Mouse (Mus musculus): ENCODE measurements around the gene Lrmda.

The Lrmda gene

GRCm38 (mm10) chr14:22936701-22937100, 917.2 kb downstream of the Lrmda start:
- H3K36me3 ChIP-seq (ENCODE audit: insufficient read depth, low read length), result no peaks in the 10 kb centered on the region
- no peak overlapping the region for H3K4me3 ChIP-seq (replicated peaks; ENCODE audit: low read length)
- TF ChIP-seq NANOG (IDR thresholded peaks at IDR 0.05; ENCODE audit: borderline replicate concordance, low read length), result no peak

GRCm38 (mm10) chr14:22940576-22940975, 921.1 kb downstream of the Lrmda start:
- Histone ChIP-seq H3K9me3 (ENCODE audit: low read length) (no peaks in the 10 kb centered on the region), H3K4me3 (replicated peaks; ENCODE audit: low read length) (no peak overlapping the region), H3K27me3 (ENCODE audit: insufficient read depth, low read length) (no peaks in the 10 kb centered on the region), H3K4me1 (replicated peaks; ENCODE audit: low read depth, low read length) (no peaks in the 10 kb centered on the region), H3K36me3 (ENCODE audit: insufficient read depth, low read length) (no peaks in the 10 kb centered on the region)
- TF ChIP-seq NANOG (IDR thresholded peaks at IDR 0.05; ENCODE audit: borderline replicate concordance, low read length), result no peak

More at GRCm38 (mm10) chr14:22936701-22937100, 917.2 kb downstream of the Lrmda start:
- no peaks in the 10 kb centered on the region for H3K27me3 ChIP-seq (ENCODE audit: insufficient read depth, low read length)
- no peaks in the 10 kb centered on the region for H3K4me1 ChIP-seq (replicated peaks; ENCODE audit: low read depth, low read length)
- H3K9me3 ChIP-seq (ENCODE audit: low read length), result no peaks in the 10 kb centered on the region

- Histone ChIP-seq H3K4me1 (replicated peaks; ENCODE audit: low read depth, low read length) (no peaks in the 10 kb centered on the region), H3K4me3 (replicated peaks; ENCODE audit: low read length) (no peak overlapping the region), H3K36me3 (ENCODE audit: insufficient read depth, low read length) (no peaks in the 10 kb centered on the region), H3K9me3 (ENCODE audit: low read length) (no peaks in the 10 kb centered on the region), H3K27me3 (ENCODE audit: insufficient read depth, low read length) (no peaks in the 10 kb centered on the region)
- TF ChIP-seq POU5F1 (IDR thresholded peaks at IDR 0.05; ENCODE audit: borderline replicate concordance, low read length), result no peak
- no peak for TF ChIP-seq NANOG (IDR thresholded peaks at IDR 0.05; ENCODE audit: borderline replicate concordance, low read length)
- no peak for TF ChIP-seq CTCF (conservative IDR thresholded peaks at IDR 0.05; ENCODE audit: low read length)
Observed at GRCm38 (mm10) chr14:22942569-22942968, 923.1 kb downstream of the Lrmda start.

GRCm38 (mm10) chr14:22949466-22949865, 930.0 kb downstream of the Lrmda start:
- Histone ChIP-seq H3K9me3 (ENCODE audit: low read length) (no peaks in the 10 kb centered on the region), H3K4me3 (replicated peaks; ENCODE audit: low read length) (no peak overlapping the region), H3K36me3 (ENCODE audit: insufficient read depth, low read length) (no peaks in the 10 kb centered on the region), H3K4me1 (replicated peaks; ENCODE audit: low read depth, low read length) (no peaks in the 10 kb centered on the region), H3K27me3 (ENCODE audit: insufficient read depth, low read length) (no peaks in the 10 kb centered on the region)
- TF ChIP-seq CTCF (conservative IDR thresholded peaks at IDR 0.05; ENCODE audit: low read length), result no peak
- no peak for TF ChIP-seq POU5F1 (IDR thresholded peaks at IDR 0.05; ENCODE audit: borderline replicate concordance, low read length)
- TF ChIP-seq NANOG (IDR thresholded peaks at IDR 0.05; ENCODE audit: borderline replicate concordance, low read length), result no peak

GRCm38 (mm10) chr14:22952981-22953380, 933.5 kb downstream of the Lrmda start:
- Histone ChIP-seq H3K9me3 (ENCODE audit: low read length) (no peaks in the 10 kb centered on the region), H3K4me3 (replicated peaks; ENCODE audit: low read length) (no peak overlapping the region), H3K4me1 (replicated peaks; ENCODE audit: low read depth, low read length) (no peaks in the 10 kb centered on the region), H3K27me3 (ENCODE audit: insufficient read depth, low read length) (no peaks in the 10 kb centered on the region), H3K36me3 (ENCODE audit: insufficient read depth, low read length) (no peaks in the 10 kb centered on the region)
- TF ChIP-seq NANOG (IDR thresholded peaks at IDR 0.05; ENCODE audit: borderline replicate concordance, low read length), result no peak
- no peak for TF ChIP-seq CTCF (conservative IDR thresholded peaks at IDR 0.05; ENCODE audit: low read length)
- no peak for TF ChIP-seq POU5F1 (IDR thresholded peaks at IDR 0.05; ENCODE audit: borderline replicate concordance, low read length)

- H3K9me3 ChIP-seq (ENCODE audit: low read length), result no peaks in the 10 kb centered on the region
- no peaks in the 10 kb centered on the region for H3K36me3 ChIP-seq (ENCODE audit: insufficient read depth, low read length)
- H3K27me3 ChIP-seq (ENCODE audit: insufficient read depth, low read length), result no peaks in the 10 kb centered on the region
- TF ChIP-seq CTCF (conservative IDR thresholded peaks at IDR 0.05; ENCODE audit: low read length), result no peak
- TF ChIP-seq POU5F1 (IDR thresholded peaks at IDR 0.05; ENCODE audit: borderline replicate concordance, low read length), result no peak
- no peak for TF ChIP-seq NANOG (IDR thresholded peaks at IDR 0.05; ENCODE audit: borderline replicate concordance, low read length)
- no peak overlapping the region for H3K4me3 ChIP-seq (replicated peaks; ENCODE audit: low read length)
- no peaks in the 10 kb centered on the region for H3K4me1 ChIP-seq (replicated peaks; ENCODE audit: low read depth, low read length)
Observed at GRCm38 (mm10) chr14:22960166-22960565, 940.7 kb downstream of the Lrmda start.

GRCm38 (mm10) chr14:22964796-22965660, 945.5 kb downstream of the Lrmda start:
- Histone ChIP-seq H3K4me1 (replicated peaks; ENCODE audit: low read depth, low read length) (no peaks in the 10 kb centered on the region), H3K9me3 (ENCODE audit: low read length) (peaks cover 3% of the 10 kb centered on the region; the same call in 1 of the 2 replicates), H3K36me3 (ENCODE audit: insufficient read depth, low read length) (no peaks in the 10 kb centered on the region), H3K4me3 (replicated peaks; ENCODE audit: low read length) (no peak overlapping the region), H3K27me3 (ENCODE audit: insufficient read depth, low read length) (no peaks in the 10 kb centered on the region)
- TF ChIP-seq POU5F1 (IDR thresholded peaks at IDR 0.05; ENCODE audit: borderline replicate concordance, low read length) (no peak), NANOG (IDR thresholded peaks at IDR 0.05; ENCODE audit: borderline replicate concordance, low read length) (no peak), CTCF (conservative IDR thresholded peaks at IDR 0.05; ENCODE audit: low read length) (no peak)

- TF ChIP-seq CTCF (conservative IDR thresholded peaks at IDR 0.05; ENCODE audit: low read length), result no peak
- TF ChIP-seq NANOG (IDR thresholded peaks at IDR 0.05; ENCODE audit: borderline replicate concordance, low read length), result no peak
- no peak for TF ChIP-seq POU5F1 (IDR thresholded peaks at IDR 0.05; ENCODE audit: borderline replicate concordance, low read length)
- Histone ChIP-seq H3K4me1 (replicated peaks; ENCODE audit: low read depth, low read length) (no peaks in the 10 kb centered on the region), H3K36me3 (ENCODE audit: insufficient read depth, low read length) (no peaks in the 10 kb centered on the region), H3K27me3 (ENCODE audit: insufficient read depth, low read length) (no peaks in the 10 kb centered on the region), H3K9me3 (ENCODE audit: low read length) (peaks cover 19% of the 10 kb centered on the region), H3K4me3 (replicated peaks; ENCODE audit: low read length) (no peak overlapping the region)
Observed at GRCm38 (mm10) chr14:22968705-22969104, 949.2 kb downstream of the Lrmda start.

GRCm38 (mm10) chr14:22986736-22987135, 967.2 kb downstream of the Lrmda start:
- Histone ChIP-seq H3K27me3 (ENCODE audit: insufficient read depth, low read length) (no peaks in the 10 kb centered on the region), H3K9me3 (ENCODE audit: low read length) (no peaks in the 10 kb centered on the region), H3K4me1 (replicated peaks; ENCODE audit: low read depth, low read length) (no peaks in the 10 kb centered on the region), H3K36me3 (ENCODE audit: insufficient read depth, low read length) (no peaks in the 10 kb centered on the region), H3K4me3 (replicated peaks; ENCODE audit: low read length) (no peak overlapping the region)
- TF ChIP-seq POU5F1 (IDR thresholded peaks at IDR 0.05; ENCODE audit: borderline replicate concordance, low read length) (no peak), NANOG (IDR thresholded peaks at IDR 0.05; ENCODE audit: borderline replicate concordance, low read length) (no peak), CTCF (conservative IDR thresholded peaks at IDR 0.05; ENCODE audit: low read length) (no peak)
